Mouse (Mus musculus): ENCODE data around the gene Rap1gap2. TPM values are rescaled to one million over a fixed set of nuclear protein-coding genes. Genes with fewer than 3 reads are reported as not detected.
"Not testable (repeated sequence)": the region's sequence is repeated elsewhere in the genome, so short reads cannot be mapped to it uniquely, and the experiment has no call there.

Gene Rap1gap2
- polyA plus RNA-seq, 1 experiment, result 9.9 TPM

DNA sequence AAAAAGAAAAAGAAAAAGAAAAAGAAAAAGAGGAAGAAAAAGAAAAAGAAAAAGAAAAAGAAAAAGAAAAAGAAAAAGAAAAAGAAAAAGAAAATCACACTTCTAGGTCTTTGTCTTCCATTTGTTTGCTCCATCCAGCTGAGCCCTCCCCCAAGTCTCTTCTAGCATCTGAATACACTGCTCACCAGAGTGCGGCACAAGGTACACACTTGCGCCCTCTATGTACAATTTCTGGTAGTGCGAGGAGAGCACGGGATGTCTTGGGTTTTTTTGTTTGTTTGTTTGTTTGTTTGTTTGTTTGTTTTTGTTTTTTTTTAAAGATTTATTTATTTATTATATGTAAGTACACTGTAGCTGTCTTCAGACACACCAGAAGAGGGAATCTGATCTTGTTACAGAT lies 29.4 kb downstream of the Rap1gap2 start:
- peak; percentile 69 for TF ChIP-seq CTCF (IDR thresholded peaks at IDR 0.05; ENCODE audit: control insufficient read depth, insufficient read depth, low read length)
- WGBS, result 31% methylated on average over 4 of the region's 4 CpGs
- H3K27ac ChIP-seq (ENCODE audit: control insufficient read depth, insufficient read depth, low read depth, low read length, poor library complexity); H3K4me3 ChIP-seq (replicated peaks; ENCODE audit: control insufficient read depth, low read depth, low read length); H3K4me1 ChIP-seq (ENCODE audit: control insufficient read depth, insufficient read depth, low read length): not testable (repeated sequence)

DNA sequence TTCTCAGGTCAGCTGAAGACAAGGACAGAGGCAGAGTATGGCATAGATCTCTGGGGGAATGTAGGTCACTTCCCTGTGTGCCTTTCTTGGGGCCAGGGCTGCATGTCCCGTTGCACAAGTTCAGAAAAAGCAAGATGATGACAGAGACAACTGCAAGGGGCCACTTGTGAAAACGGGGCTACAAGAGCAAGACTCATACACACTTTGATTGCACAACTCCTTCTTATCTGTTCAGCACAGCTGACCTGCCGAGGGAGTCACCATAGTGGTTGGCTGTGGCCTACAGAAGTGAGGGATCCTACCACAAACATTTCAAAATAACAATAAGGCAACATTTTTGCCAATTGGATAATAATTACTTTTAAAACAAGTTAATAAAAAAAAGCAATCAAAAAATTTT lies 33.6 kb downstream of the Rap1gap2 start:
- TF ChIP-seq POLR2A (IDR thresholded peaks at IDR 0.05; ENCODE audit: borderline replicate concordance, control insufficient read depth, low read depth, low read length) (no peak), CTCF (IDR thresholded peaks at IDR 0.05; ENCODE audit: control insufficient read depth, insufficient read depth, low read length) (no peak)
- peak overlapping the region; percentile 72 for H3K27ac ChIP-seq (ENCODE audit: control insufficient read depth, insufficient read depth, low read depth, low read length, poor library complexity)
- H3K4me1 ChIP-seq (ENCODE audit: control insufficient read depth, insufficient read depth, low read length), result peaks cover 21% of the 10 kb centered on the region; the same call in 1 of the 2 replicates
- no peak overlapping the region for H3K4me3 ChIP-seq (replicated peaks; ENCODE audit: control insufficient read depth, low read depth, low read length)
- 11% methylated on average over 3 of the region's 3 CpGs for WGBS

DNA sequence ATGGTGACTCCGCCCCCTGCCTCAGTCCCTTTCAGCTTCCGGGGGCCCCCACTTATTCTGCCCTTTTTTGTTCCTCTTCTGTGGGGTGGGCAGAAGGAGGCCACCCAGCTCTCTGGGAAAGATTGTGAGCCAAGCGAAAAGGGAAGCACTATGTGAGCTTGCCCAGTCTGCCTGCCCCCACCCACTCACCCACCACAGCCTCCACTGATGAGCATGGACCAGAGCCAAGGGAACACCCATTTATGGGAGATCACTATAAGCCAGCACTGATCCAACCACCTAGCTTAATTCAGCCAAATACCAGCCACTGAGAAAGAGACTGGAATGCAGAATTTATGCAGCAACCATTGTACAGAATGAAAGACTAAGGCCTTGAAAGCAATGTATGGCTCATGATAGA lies 34.8 kb downstream of the Rap1gap2 start:
- peak overlapping the region; percentile 72; the same call in 1 of the 2 replicates for H3K27ac ChIP-seq (ENCODE audit: control insufficient read depth, insufficient read depth, low read depth, low read length, poor library complexity)
- H3K4me1 ChIP-seq (ENCODE audit: control insufficient read depth, insufficient read depth, low read length), result peaks cover 25% of the 10 kb centered on the region; the same call in 1 of the 2 replicates
- WGBS, result 7% methylated on average over 3 of the region's 3 CpGs

GRCm38 (mm10) chr11:74574768-74575434 lies 35.8 kb downstream of the Rap1gap2 start:
- 42% methylated on average over 4 of the region's 4 CpGs for WGBS
- Histone ChIP-seq H3K4me3 (replicated peaks; ENCODE audit: control insufficient read depth, low read depth, low read length) (no peak overlapping the region), H3K4me1 (ENCODE audit: control insufficient read depth, insufficient read depth, low read length) (peaks cover 26% of the 10 kb centered on the region; the same call in 1 of the 2 replicates), H3K27ac (ENCODE audit: control insufficient read depth, insufficient read depth, low read depth, low read length, poor library complexity) (peak overlapping the region; percentile 35)
- TF ChIP-seq CTCF (IDR thresholded peaks at IDR 0.05; ENCODE audit: control insufficient read depth, insufficient read depth, low read length), result no peak
- no peak for TF ChIP-seq POLR2A (IDR thresholded peaks at IDR 0.05; ENCODE audit: borderline replicate concordance, control insufficient read depth, low read depth, low read length)

More for the DNA sequence above, 34.8 kb downstream of the Rap1gap2 start:
- no peak for TF ChIP-seq POLR2A (IDR thresholded peaks at IDR 0.05; ENCODE audit: borderline replicate concordance, control insufficient read depth, low read depth, low read length)
- no peak for TF ChIP-seq CTCF (IDR thresholded peaks at IDR 0.05; ENCODE audit: control insufficient read depth, insufficient read depth, low read length)
- no peak overlapping the region for H3K4me3 ChIP-seq (replicated peaks; ENCODE audit: control insufficient read depth, low read depth, low read length)

DNA sequence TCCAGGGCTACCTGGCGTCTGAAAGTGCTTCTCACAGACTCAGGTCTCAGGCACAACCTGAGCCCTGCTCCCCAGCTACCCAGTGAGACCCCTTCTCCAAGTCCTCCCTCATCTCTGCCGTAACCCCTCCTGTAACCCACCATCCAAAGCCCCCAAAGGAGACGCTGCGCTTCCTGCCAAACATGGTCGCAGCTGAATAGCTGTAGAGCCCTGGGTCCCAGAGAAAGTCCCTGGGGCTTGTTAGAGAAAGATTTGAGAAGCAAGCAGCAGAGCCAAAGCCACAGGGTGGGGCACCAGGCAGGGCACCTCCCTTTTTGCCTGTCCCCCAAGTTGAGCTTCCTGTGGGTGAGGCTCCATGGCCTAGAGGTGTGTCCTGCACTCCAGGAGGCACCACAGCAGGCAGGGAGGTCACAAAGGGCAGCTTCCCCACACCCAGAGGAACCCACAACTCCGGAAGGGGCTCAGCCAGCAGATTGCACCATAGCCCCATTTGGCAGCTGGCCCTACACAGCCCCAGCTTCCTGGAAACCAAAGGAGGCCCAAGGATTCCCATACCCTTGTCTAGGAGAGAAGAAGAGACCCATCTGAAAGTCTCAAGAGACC lies 38.2 kb downstream of the Rap1gap2 start:
- 3% methylated on average over 6 of the region's 6 CpGs for WGBS
- TF ChIP-seq POLR2A (IDR thresholded peaks at IDR 0.05; ENCODE audit: borderline replicate concordance, control insufficient read depth, low read depth, low read length) (0 out of 2 replicates have a peak, but pooled peaks have one; percentile 28), CTCF (IDR thresholded peaks at IDR 0.05; ENCODE audit: control insufficient read depth, insufficient read depth, low read length) (peak; percentile 15; the same call in 1 of the 2 replicates)

GRCm38 (mm10) chr11:74569735-74570134 lies 41.0 kb downstream of the Rap1gap2 start:
- TF ChIP-seq CTCF (IDR thresholded peaks at IDR 0.05; ENCODE audit: control insufficient read depth, insufficient read depth, low read length), result no peak
- TF ChIP-seq POLR2A (IDR thresholded peaks at IDR 0.05; ENCODE audit: borderline replicate concordance, control insufficient read depth, low read depth, low read length), result no peak
- Histone ChIP-seq H3K27ac (ENCODE audit: control insufficient read depth, insufficient read depth, low read depth, low read length, poor library complexity) (no peak overlapping the region), H3K4me3 (replicated peaks; ENCODE audit: control insufficient read depth, low read depth, low read length) (no peak overlapping the region), H3K4me1 (ENCODE audit: control insufficient read depth, insufficient read depth, low read length) (peaks cover 19% of the 10 kb centered on the region; the same call in 1 of the 2 replicates)
- WGBS, result 79% methylated on average over 6 of the region's 6 CpGs

More for the DNA sequence above, 38.2 kb downstream of the Rap1gap2 start:
- Histone ChIP-seq H3K27ac (ENCODE audit: control insufficient read depth, insufficient read depth, low read depth, low read length, poor library complexity) (peak overlapping the region; percentile 86), H3K4me3 (replicated peaks; ENCODE audit: control insufficient read depth, low read depth, low read length) (peak overlapping the region; percentile 85), H3K4me1 (ENCODE audit: control insufficient read depth, insufficient read depth, low read length) (peaks cover 30% of the 10 kb centered on the region; the same call in 1 of the 2 replicates)

GRCm38 (mm10) chr11:74568463-74568862 lies 42.3 kb downstream of the Rap1gap2 start:
- H3K27ac ChIP-seq (ENCODE audit: control insufficient read depth, insufficient read depth, low read depth, low read length, poor library complexity), result no peak overlapping the region
- TF ChIP-seq CTCF (IDR thresholded peaks at IDR 0.05; ENCODE audit: control insufficient read depth, insufficient read depth, low read length) (no peak), POLR2A (IDR thresholded peaks at IDR 0.05; ENCODE audit: borderline replicate concordance, control insufficient read depth, low read depth, low read length) (no peak)
- H3K4me3 ChIP-seq (replicated peaks; ENCODE audit: control insufficient read depth, low read depth, low read length), result no peak overlapping the region
- WGBS, result 78% methylated on average over 5 of the region's 5 CpGs
- H3K4me1 ChIP-seq (ENCODE audit: control insufficient read depth, insufficient read depth, low read length), result peaks cover 13% of the 10 kb centered on the region; the same call in 1 of the 2 replicates

DNA sequence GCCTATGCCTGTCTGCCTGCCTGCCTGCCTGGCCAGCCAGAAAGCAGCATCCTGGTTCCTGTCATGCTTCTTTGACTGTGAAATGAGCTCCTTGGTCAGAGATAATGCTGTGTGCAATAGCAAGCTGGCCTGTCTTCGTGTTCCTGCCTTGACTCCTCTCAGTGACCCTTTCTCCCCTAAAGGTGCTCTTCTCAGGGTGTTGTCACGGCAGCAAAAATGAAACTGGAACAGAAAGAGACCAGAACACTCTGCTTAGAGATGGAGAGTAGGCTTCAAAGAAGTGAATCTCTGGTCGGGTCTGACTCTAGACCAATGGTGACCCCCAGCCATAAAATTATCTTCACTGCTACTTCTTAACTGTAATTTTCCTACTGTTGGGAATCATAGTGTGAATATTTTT lies 42.7 kb downstream of the Rap1gap2 start:
- H3K4me1 ChIP-seq (ENCODE audit: control insufficient read depth, insufficient read depth, low read length), result peaks cover 11% of the 10 kb centered on the region; the same call in 1 of the 2 replicates
- WGBS, result 50% methylated on average over 3 of the region's 3 CpGs
- TF ChIP-seq POLR2A (IDR thresholded peaks at IDR 0.05; ENCODE audit: borderline replicate concordance, control insufficient read depth, low read depth, low read length), result no peak
- no peak for TF ChIP-seq CTCF (IDR thresholded peaks at IDR 0.05; ENCODE audit: control insufficient read depth, insufficient read depth, low read length)
- no peak overlapping the region for H3K4me3 ChIP-seq (replicated peaks; ENCODE audit: control insufficient read depth, low read depth, low read length)
- H3K27ac ChIP-seq (ENCODE audit: control insufficient read depth, insufficient read depth, low read depth, low read length, poor library complexity), result no peak overlapping the region
